Mouse (Mus musculus) intestine, embryonic 14.5 days (tissue): Measurements from ENCODE around the gene Mxi1. TPM values are rescaled to one million over a fixed set of nuclear protein-coding genes. Genes with fewer than 3 reads are reported as not detected.

Experiments
- ATAC-seq: fragments of 200-750 bp; cut with Nextera tagmentation; replicated peaks from 2 replicates; pipeline ENCODE4 v1.8.0; 2017; ENCODE audit warnings: low read depth, moderate number of reproducible peaks, moderate TSS enrichment, moderate library complexity; ENCODE audit not compliant: low FRiP score, low TSS enrichment
- DNase-seq: peaks from one replicate; pipeline ENCODE4 v3.0.0-alpha.2; 2018; ENCODE audit warnings: low spot score
- H3K27ac ChIP-seq: fragments of 300-500 bp; sonication (generic); 2 replicates; pipeline ENCODE4 v1.5.1; 2014; ENCODE audit warnings: low read depth, mild to moderate bottlenecking, control low read depth
- H3K27me3 ChIP-seq: fragments of 300-500 bp; sonication (generic); replicated peaks from 2 replicates; pipeline ENCODE4 v1.6.1; 2014; ENCODE audit warnings: low read length, control low read depth; ENCODE audit not compliant: control insufficient read depth, insufficient read depth
- H3K36me3 ChIP-seq: fragments of 300-500 bp; sonication (generic); 2 replicates; pipeline ENCODE4 v1.6.1; 2014; ENCODE audit warnings: low read length, control low read depth; ENCODE audit not compliant: control insufficient read depth, insufficient read depth
- H3K4me1 ChIP-seq: fragments of 300-500 bp; sonication (generic); replicated peaks from 2 replicates; pipeline ENCODE4 v1.6.1; 2014; ENCODE audit warnings: low read length, control low read depth, mixed read lengths; ENCODE audit not compliant: control insufficient read depth, insufficient read depth
- H3K4me2 ChIP-seq: fragments of 300-500 bp; sonication (generic); 2 replicates; pipeline ENCODE4 v1.6.1; 2014; ENCODE audit warnings: low read length
- H3K4me3 ChIP-seq: fragments of 300-500 bp; sonication (generic); 2 replicates; pipeline ENCODE4 v1.5.1; 2014; ENCODE audit warnings: low read depth, low read length, control low read depth, mixed read lengths
- H3K9ac ChIP-seq: fragments of 300-500 bp; sonication (generic); 2 replicates; pipeline ENCODE4 v1.6.1; 2014; ENCODE audit warnings: mild to moderate bottlenecking, low read length
- H3K9me3 ChIP-seq: fragments of 300-500 bp; sonication (generic); 2 replicates; pipeline ENCODE4 v1.6.1; 2016; ENCODE audit warnings: low read length, control low read depth; ENCODE audit not compliant: control insufficient read depth
- WGBS: fragments of 180-500 bp; shearing (Covaris S2); extraction: QIAGEN DNeasy Blood & Tissue Kit; methylation state at CpG from one replicate; pipeline ENCODE4 v1.1.7; 2014; 5-methylcytosine and 5-hydroxymethylcytosine counted together
- polyA plus RNA-seq: library from polyadenylated mRNA; unstranded; fragments of >200 nt; fragmentation: Nextera tagmentation; extraction: Ambion mirVana; gene quantifications from 2 replicates; pipeline ENCODE4 v1.2.1, GENCODE M21; 2014

The Mxi1 gene
- polyA plus RNA-seq, 1 experiment from 2014 or later, result 37.5 TPM

DNA sequence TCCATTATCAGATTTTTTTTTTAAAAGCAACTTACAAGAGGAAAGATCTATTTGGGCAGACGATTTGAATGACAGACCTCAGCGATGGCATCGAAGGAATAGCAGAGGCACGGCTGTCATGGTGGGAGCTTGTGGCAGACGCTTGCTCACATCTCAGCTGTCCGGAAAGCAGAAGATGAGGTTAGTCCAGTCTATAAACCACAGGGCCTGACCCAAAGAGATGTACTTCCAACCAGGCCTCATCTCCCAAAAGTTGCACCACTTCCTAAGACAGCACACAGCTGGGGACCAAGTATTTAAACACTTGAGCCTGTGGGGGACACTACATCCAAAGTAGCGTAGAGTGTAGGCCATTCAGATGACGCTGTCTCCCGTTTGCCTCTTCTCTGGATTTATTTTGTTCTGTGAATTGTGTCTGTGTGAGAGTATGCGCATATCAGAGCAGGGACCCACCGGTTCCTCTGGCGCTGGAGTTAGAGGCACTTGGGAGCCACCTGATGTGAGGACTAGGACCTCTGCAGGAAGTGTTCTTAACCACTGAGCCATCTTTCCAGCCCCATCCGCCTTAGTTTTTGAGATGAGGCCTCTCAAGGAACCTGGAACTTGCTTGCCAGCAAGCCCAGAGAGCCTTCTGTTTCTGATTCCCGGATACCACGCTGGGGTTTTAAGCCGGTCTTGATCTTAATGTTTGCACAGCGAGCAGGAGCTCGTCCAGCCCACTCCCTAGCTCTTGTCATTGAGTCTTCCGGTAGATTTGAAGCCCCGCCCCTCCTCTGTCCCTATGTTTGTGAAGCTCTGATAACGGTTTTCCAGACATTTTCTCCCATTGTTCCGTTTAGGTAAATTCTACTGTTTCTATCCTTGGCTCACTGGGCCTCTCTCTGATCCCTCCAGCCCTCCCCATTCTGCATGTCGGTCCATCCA is 13.7 kb upstream of the Mxi1 start:
- WGBS, result 68% methylated on average over 23 of the region's 23 CpGs

DNA sequence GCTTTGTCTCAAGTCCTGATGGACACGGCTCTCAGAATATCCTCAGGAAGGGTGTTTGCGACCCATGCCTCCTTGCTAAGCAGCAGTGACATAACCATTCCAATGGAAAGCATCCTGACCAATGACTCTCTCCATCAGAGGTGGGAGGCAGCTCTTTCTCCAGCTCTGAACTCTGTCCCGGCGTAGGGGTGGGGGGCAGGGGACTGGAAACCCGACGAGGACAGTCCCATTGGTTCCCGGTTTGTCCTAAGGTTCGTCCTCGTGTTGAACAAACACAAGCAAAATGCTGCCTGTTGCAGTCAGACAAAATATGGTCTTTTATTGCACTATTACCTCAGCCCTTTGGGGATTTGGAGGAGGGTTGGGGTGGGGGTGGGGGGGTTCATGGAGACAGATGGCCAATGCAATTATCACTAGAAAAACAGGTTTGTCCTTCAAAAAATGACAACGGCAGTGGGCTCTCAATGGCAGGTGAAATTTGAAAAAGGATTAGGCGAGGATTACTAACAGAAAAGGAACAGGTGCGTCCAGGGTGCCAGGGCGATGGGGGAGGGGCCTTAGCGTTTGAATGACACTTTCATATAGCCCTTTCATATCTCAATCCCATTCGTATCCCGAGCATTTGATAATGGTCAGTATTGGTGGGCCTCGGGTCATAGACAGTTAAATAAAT is 11.0 kb upstream of the Mxi1 start:
- Histone ChIP-seq H3K4me3 (no peak overlapping the region), H3K9ac (no peak overlapping the region), H3K4me2 (no peak overlapping the region), H3K4me1 (no peaks in the 10 kb centered on the region), H3K27ac (no peak overlapping the region), H3K9me3 (no peaks in the 10 kb centered on the region), H3K36me3 (no peaks in the 10 kb centered on the region), H3K27me3 (no peaks in the 10 kb centered on the region)
- DNase-seq, result no peak
- 51% methylated on average over 17 of the region's 17 CpGs for WGBS
- ATAC-seq, result peak; percentile 55; the same call in 1 of the 2 replicates

More for the DNA sequence above, 13.7 kb upstream of the Mxi1 start:
- DNase-seq, result no peak
- no peak for ATAC-seq
- H3K9me3 ChIP-seq, result no peaks in the 10 kb centered on the region
- no peak overlapping the region for H3K27ac ChIP-seq
- no peaks in the 10 kb centered on the region for H3K4me1 ChIP-seq
- H3K27me3 ChIP-seq, result no peaks in the 10 kb centered on the region
- H3K9ac ChIP-seq, result no peak overlapping the region
- no peak overlapping the region for H3K4me3 ChIP-seq
- H3K36me3 ChIP-seq, result no peaks in the 10 kb centered on the region
- H3K4me2 ChIP-seq, result no peak overlapping the region

DNA sequence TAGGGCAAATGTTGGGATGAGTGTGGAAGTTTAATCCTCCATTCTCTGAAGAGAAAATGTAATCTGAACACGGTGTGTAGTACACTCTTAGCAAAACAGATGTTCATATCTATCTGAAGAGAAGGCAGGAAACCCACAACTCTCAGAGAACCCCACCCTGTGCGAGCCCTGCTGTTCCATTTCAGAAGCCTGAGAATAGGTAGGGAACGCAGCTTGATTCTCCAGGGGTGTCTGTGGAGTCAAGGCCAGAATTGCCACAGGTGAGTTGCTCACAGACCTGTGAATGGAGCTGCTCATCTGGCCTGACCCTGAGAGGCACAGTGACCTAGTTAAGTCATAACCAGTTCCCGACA is 10.5 kb upstream of the Mxi1 start:
- H3K9me3 ChIP-seq, result no peaks in the 10 kb centered on the region
- no peak overlapping the region for H3K27ac ChIP-seq
- no peaks in the 10 kb centered on the region for H3K27me3 ChIP-seq
- no peak overlapping the region for H3K4me2 ChIP-seq
- no peak overlapping the region for H3K4me3 ChIP-seq
- H3K9ac ChIP-seq, result no peak overlapping the region
- ATAC-seq (no peak), DNase-seq (no peak)
- no peaks in the 10 kb centered on the region for H3K4me1 ChIP-seq
- H3K36me3 ChIP-seq, result no peaks in the 10 kb centered on the region
- 75% methylated on average over 4 of the region's 4 CpGs for WGBS

DNA sequence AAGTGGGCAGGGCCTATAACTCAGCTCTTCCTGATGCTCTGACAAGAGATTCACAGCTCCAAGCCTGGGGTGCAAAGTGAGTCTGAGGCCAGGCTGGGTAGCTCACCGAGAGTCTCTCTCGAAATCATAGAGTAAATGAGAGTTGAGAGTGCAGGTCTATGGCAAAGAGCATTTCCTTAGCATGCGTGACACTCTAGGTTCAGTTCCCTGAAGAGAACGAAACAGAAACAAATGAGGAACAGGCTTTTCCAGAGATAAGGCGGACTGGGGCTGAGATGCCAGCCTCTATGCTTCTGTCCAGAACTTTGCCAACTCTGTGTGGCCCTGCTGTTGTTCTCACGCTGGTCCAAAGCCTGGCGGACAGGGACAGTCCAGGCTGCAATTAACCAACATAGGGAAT is 6.9 kb upstream of the Mxi1 start:
- H3K27ac ChIP-seq, result no peak overlapping the region
- DNase-seq (no peak), ATAC-seq (no peak)
- H3K4me2 ChIP-seq, result no peak overlapping the region
- H3K36me3 ChIP-seq, result no peaks in the 10 kb centered on the region
- 91% methylated on average over 7 of the region's 7 CpGs for WGBS
- no peak overlapping the region for H3K4me3 ChIP-seq
- H3K9ac ChIP-seq, result no peak overlapping the region
- no peaks in the 10 kb centered on the region for H3K27me3 ChIP-seq
- H3K4me1 ChIP-seq, result no peaks in the 10 kb centered on the region
- H3K9me3 ChIP-seq, result no peaks in the 10 kb centered on the region

DNA sequence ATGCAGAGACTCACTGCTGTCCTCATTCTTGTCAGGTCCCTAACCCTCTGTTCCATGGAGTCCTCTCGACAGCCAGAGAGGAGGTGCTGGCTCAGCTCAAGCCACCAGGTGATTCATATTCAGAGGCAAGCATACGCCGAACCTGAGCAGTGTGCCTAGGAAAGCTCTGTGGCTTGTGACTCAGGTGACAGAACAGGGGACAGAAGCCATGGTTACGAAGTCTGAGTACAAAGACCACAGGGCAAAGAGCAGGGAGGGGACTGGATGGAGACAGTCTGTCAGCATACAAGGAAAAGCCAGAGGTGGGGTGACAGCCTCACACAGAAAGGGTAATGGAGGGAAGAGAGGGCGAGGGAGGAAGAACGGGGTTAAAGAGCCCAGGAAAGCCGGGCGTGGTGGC is 4.7 kb upstream of the Mxi1 start:
- Histone ChIP-seq H3K9ac (no peak overlapping the region), H3K4me1 (no peaks in the 10 kb centered on the region), H3K36me3 (no peaks in the 10 kb centered on the region), H3K4me3 (no peak overlapping the region), H3K27ac (no peak overlapping the region), H3K9me3 (no peaks in the 10 kb centered on the region), H3K27me3 (no peaks in the 10 kb centered on the region), H3K4me2 (no peak overlapping the region)
- no peak for ATAC-seq
- DNase-seq, result no peak
- 79% methylated on average over 8 of the region's 8 CpGs for WGBS

DNA sequence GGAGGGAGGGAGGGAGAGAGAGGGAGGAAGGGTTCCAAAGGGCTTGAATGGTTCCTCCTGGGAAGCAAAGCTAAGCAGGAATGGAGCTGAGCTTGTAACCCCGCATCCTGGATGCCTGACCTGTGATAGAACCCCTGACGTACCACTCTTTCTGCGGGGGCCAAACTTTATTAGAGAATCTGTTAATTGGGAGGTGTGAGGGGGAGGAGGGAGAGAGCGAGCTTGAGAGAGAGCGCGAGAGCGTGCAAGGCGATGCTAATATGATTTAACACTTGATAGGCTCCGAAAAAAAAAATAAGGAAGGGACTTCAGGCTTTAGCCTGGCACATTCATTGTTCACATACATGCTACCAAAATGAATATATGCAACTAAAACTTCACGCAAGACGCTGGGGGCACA is 3.6 kb upstream of the Mxi1 start:
- Histone ChIP-seq H3K27me3 (no peaks in the 10 kb centered on the region), H3K4me2 (no peak overlapping the region), H3K4me1 (no peaks in the 10 kb centered on the region), H3K27ac (no peak overlapping the region), H3K4me3 (no peak overlapping the region), H3K36me3 (no peaks in the 10 kb centered on the region), H3K9me3 (no peaks in the 10 kb centered on the region), H3K9ac (no peak overlapping the region)
- 56% methylated on average over 11 of the region's 11 CpGs for WGBS
- DNase-seq (no peak), ATAC-seq (no peak)

DNA sequence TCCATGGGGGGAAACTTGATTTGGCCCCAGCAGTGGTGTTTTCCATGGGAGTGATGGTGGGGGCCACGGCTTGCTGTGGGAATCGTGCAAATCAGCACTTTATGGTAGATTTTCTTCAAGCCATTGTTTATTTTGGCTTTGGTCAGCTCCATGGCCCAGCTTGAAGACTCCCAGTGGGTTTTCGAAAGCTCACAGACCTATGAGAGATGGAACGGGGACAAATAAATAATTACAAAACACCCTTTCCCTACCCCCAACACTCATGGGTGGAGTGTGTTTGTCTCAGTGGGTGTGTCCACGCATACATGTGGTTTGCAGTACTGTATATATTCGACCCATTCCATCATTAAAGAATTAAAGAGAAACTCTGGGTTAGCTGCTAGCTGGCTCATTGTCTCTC is 3.1 kb upstream of the Mxi1 start:
- 58% methylated on average over 6 of the region's 6 CpGs for WGBS
- ATAC-seq (no peak), DNase-seq (no peak)
- no peaks in the 10 kb centered on the region for H3K36me3 ChIP-seq
- no peak overlapping the region for H3K4me2 ChIP-seq
- no peak overlapping the region for H3K4me3 ChIP-seq
- no peak overlapping the region for H3K9ac ChIP-seq
- H3K9me3 ChIP-seq, result no peaks in the 10 kb centered on the region
- no peak overlapping the region for H3K27ac ChIP-seq
- H3K4me1 ChIP-seq, result no peaks in the 10 kb centered on the region
- no peaks in the 10 kb centered on the region for H3K27me3 ChIP-seq

DNA sequence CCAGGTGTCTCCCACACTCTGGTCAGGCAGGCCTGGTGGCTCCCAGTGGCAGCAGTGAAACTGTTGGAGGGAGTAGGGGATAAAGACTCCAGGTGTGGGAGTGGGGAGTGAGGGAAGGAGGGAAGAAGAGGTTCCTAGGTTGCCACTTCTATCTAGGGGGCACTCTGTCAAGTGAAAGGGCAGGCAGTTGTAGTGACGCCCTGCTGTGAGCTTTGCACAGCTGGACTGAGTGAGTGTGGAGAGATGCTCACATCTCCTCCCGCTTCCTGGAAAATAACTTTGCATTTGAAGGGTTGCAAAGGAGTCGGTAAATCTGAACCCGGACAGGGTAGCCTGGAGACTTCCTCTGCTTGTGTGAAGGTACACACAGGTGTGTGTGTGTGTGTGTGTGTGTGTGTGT is 687 bp upstream of the Mxi1 start:
- no peak overlapping the region for H3K4me2 ChIP-seq
- H3K9me3 ChIP-seq, result no peaks in the 10 kb centered on the region
- no peak for DNase-seq
- ATAC-seq, result no peak
- no peaks in the 10 kb centered on the region for H3K27me3 ChIP-seq
- H3K4me3 ChIP-seq, result no peak overlapping the region
- peaks cover 3% of the 10 kb centered on the region for H3K4me1 ChIP-seq
- H3K27ac ChIP-seq, result no peak overlapping the region
- no peaks in the 10 kb centered on the region for H3K36me3 ChIP-seq
- H3K9ac ChIP-seq, result no peak overlapping the region
- WGBS, result 38% methylated on average over 4 of the region's 4 CpGs
